Mouse (Mus musculus): ENCODE results near the gene Gpd1l. TPM values are rescaled to one million over a fixed set of nuclear protein-coding genes. Genes with fewer than 3 reads are reported as not detected.

Gene Gpd1l
- polyA plus RNA-seq, 1 experiment = 10.8 TPM

GRCm38 (mm10) chr9:114933037-114933722 is 607 bp downstream of the Gpd1l start:
- no peak for TF ChIP-seq USF1 (IDR thresholded peaks at IDR 0.05; ENCODE audit: low read depth)
- no peak for TF ChIP-seq MYOD1 (IDR thresholded peaks at IDR 0.05; ENCODE audit: control insufficient read depth, insufficient read length, low read depth)
- no peak for TF ChIP-seq MAX (IDR thresholded peaks at IDR 0.05)
- no peak for TF ChIP-seq CTCF (IDR thresholded peaks at IDR 0.05; ENCODE audit: control insufficient read depth, insufficient read depth, insufficient read length)
- TF ChIP-seq CEBPB (IDR thresholded peaks at IDR 0.05; ENCODE audit: low read depth) = no peak
- Histone ChIP-seq H3K79me3 (ENCODE audit: low read depth) (no peaks in the 10 kb centered on the region), H3K79me2 (ENCODE audit: control insufficient read depth, insufficient read depth) (no peaks in the 10 kb centered on the region), H3ac (ENCODE audit: control insufficient read depth, insufficient read length, low read depth) (peak overlapping the region; percentile 78), H3K36me3 (ENCODE audit: control insufficient read depth, insufficient read depth) (no peaks in the 10 kb centered on the region), H3K27me3 (ENCODE audit: control insufficient read depth, insufficient read depth, insufficient read length) (no peaks in the 10 kb centered on the region), H3K4me3 (ENCODE audit: insufficient read depth, poor library complexity, severe bottlenecking) (peak overlapping the region; percentile 45)

GRCm38 (mm10) chr9:114932607-114933006 is 1.2 kb downstream of the Gpd1l start:
- TF ChIP-seq USF1 (IDR thresholded peaks at IDR 0.05; ENCODE audit: low read depth) (no peak), CEBPB (IDR thresholded peaks at IDR 0.05; ENCODE audit: low read depth) (no peak), FOSL1 (IDR thresholded peaks at IDR 0.05; ENCODE audit: insufficient read depth, low read length, poor library complexity, severe bottlenecking) (no peak), MYOG (IDR thresholded peaks at IDR 0.05; ENCODE audit: control insufficient read depth, extremely low read depth, insufficient read length) (no peak), MAX (IDR thresholded peaks at IDR 0.05) (no peak), CTCF (IDR thresholded peaks at IDR 0.05; ENCODE audit: control insufficient read depth, insufficient read depth, insufficient read length) (no peak), MYOD1 (IDR thresholded peaks at IDR 0.05; ENCODE audit: control insufficient read depth, insufficient read length, low read depth) (no peak)
- H3K36me3 ChIP-seq (ENCODE audit: control insufficient read depth, insufficient read depth) = no peaks in the 10 kb centered on the region
- H3K79me2 ChIP-seq (ENCODE audit: control insufficient read depth, insufficient read depth) = no peaks in the 10 kb centered on the region
- peak overlapping the region; percentile 7 for H3ac ChIP-seq (ENCODE audit: control insufficient read depth, insufficient read length, low read depth)
- no peaks in the 10 kb centered on the region for H3K79me3 ChIP-seq (ENCODE audit: low read depth)
- H3K4me3 ChIP-seq (ENCODE audit: insufficient read depth, poor library complexity, severe bottlenecking) = peak overlapping the region; percentile 45
- H3K27me3 ChIP-seq (ENCODE audit: control insufficient read depth, insufficient read depth, insufficient read length) = no peaks in the 10 kb centered on the region

- Histone ChIP-seq H3K36me3 (ENCODE audit: control insufficient read depth, insufficient read depth) (no peaks in the 10 kb centered on the region), H3K79me2 (ENCODE audit: control insufficient read depth, insufficient read depth) (no peaks in the 10 kb centered on the region), H3K79me3 (ENCODE audit: low read depth) (no peaks in the 10 kb centered on the region), H3K27me3 (ENCODE audit: control insufficient read depth, insufficient read depth, insufficient read length) (no peaks in the 10 kb centered on the region), H3ac (ENCODE audit: control insufficient read depth, insufficient read length, low read depth) (no peak overlapping the region), H3K4me3 (ENCODE audit: insufficient read depth, poor library complexity, severe bottlenecking) (no peak overlapping the region)
- TF ChIP-seq CTCF (IDR thresholded peaks at IDR 0.05; ENCODE audit: control insufficient read depth, insufficient read depth, insufficient read length) (no peak), MAX (IDR thresholded peaks at IDR 0.05) (no peak), FOSL1 (IDR thresholded peaks at IDR 0.05; ENCODE audit: insufficient read depth, low read length, poor library complexity, severe bottlenecking) (no peak), MYOD1 (IDR thresholded peaks at IDR 0.05; ENCODE audit: control insufficient read depth, insufficient read length, low read depth) (no peak)
These were observed 3.2 kb downstream of the Gpd1l start for GRCm38 (mm10) chr9:114930464-114931090.

GRCm38 (mm10) chr9:114925571-114925970 is 8.2 kb downstream of the Gpd1l start:
- TF ChIP-seq CEBPB (IDR thresholded peaks at IDR 0.05; ENCODE audit: low read depth) = no peak
- Histone ChIP-seq H3ac (ENCODE audit: control insufficient read depth, insufficient read length, low read depth) (no peak overlapping the region), H3K27me3 (ENCODE audit: control insufficient read depth, insufficient read depth, insufficient read length) (no peaks in the 10 kb centered on the region), H3K4me3 (ENCODE audit: insufficient read depth, poor library complexity, severe bottlenecking) (no peak overlapping the region), H3K79me2 (ENCODE audit: control insufficient read depth, insufficient read depth) (no peaks in the 10 kb centered on the region), H3K79me3 (ENCODE audit: low read depth) (no peaks in the 10 kb centered on the region), H3K36me3 (ENCODE audit: control insufficient read depth, insufficient read depth) (no peaks in the 10 kb centered on the region)

GRCm38 (mm10) chr9:114925039-114925438 is 8.7 kb downstream of the Gpd1l start:
- Histone ChIP-seq H3K79me3 (ENCODE audit: low read depth) (no peaks in the 10 kb centered on the region), H3K79me2 (ENCODE audit: control insufficient read depth, insufficient read depth) (no peaks in the 10 kb centered on the region), H3K27me3 (ENCODE audit: control insufficient read depth, insufficient read depth, insufficient read length) (no peaks in the 10 kb centered on the region), H3ac (ENCODE audit: control insufficient read depth, insufficient read length, low read depth) (no peak overlapping the region), H3K4me3 (ENCODE audit: insufficient read depth, poor library complexity, severe bottlenecking) (no peak overlapping the region), H3K36me3 (ENCODE audit: control insufficient read depth, insufficient read depth) (no peaks in the 10 kb centered on the region)
- TF ChIP-seq MAX (IDR thresholded peaks at IDR 0.05) (no peak), CEBPB (IDR thresholded peaks at IDR 0.05; ENCODE audit: low read depth) (peak; percentile 26)

- no peaks in the 10 kb centered on the region for H3K79me3 ChIP-seq (ENCODE audit: low read depth)
- H3K4me3 ChIP-seq (ENCODE audit: insufficient read depth, poor library complexity, severe bottlenecking) = no peak overlapping the region
- TF ChIP-seq MYOD1 (IDR thresholded peaks at IDR 0.05; ENCODE audit: control insufficient read depth, insufficient read length, low read depth) = no peak
- no peak for TF ChIP-seq CEBPB (IDR thresholded peaks at IDR 0.05; ENCODE audit: low read depth)
- no peak for TF ChIP-seq FOSL1 (IDR thresholded peaks at IDR 0.05; ENCODE audit: insufficient read depth, low read length, poor library complexity, severe bottlenecking)
- no peak for TF ChIP-seq CTCF (IDR thresholded peaks at IDR 0.05; ENCODE audit: control insufficient read depth, insufficient read depth, insufficient read length)
- no peak for TF ChIP-seq MAX (IDR thresholded peaks at IDR 0.05)
- TF ChIP-seq USF1 (IDR thresholded peaks at IDR 0.05; ENCODE audit: low read depth) = no peak
- TF ChIP-seq MYOG (IDR thresholded peaks at IDR 0.05; ENCODE audit: control insufficient read depth, extremely low read depth, insufficient read length) = no peak
- no peaks in the 10 kb centered on the region for H3K36me3 ChIP-seq (ENCODE audit: control insufficient read depth, insufficient read depth)
- no peaks in the 10 kb centered on the region for H3K27me3 ChIP-seq (ENCODE audit: control insufficient read depth, insufficient read depth, insufficient read length)
- no peak overlapping the region for H3ac ChIP-seq (ENCODE audit: control insufficient read depth, insufficient read length, low read depth)
- H3K79me2 ChIP-seq (ENCODE audit: control insufficient read depth, insufficient read depth) = no peaks in the 10 kb centered on the region
These were observed 9.3 kb downstream of the Gpd1l start for GRCm38 (mm10) chr9:114924511-114924910.
